ENCODE assay signal across 9 mouse cellular contexts in genomic region chr11:116523699-116524189, GRCm38 (mm10). TPM values are rescaled to one million over a fixed set of nuclear protein-coding genes. Genes with fewer than 3 reads are reported as not detected.
DNase-seq lines count a peak whose midpoint lies in the region; ATAC-seq and TF ChIP-seq lines count a peak whose summit lies in the region.
"Had no signal": no experiment of that assay in that cellular context is flagged by ENCODE, and none has a peak within 500 bp of the region (broad histone marks: within the 10 kb centered on the region; RNA-seq: fewer than 3 reads in every experiment).

No protein-coding gene starts in this region.

- H3K79me2 ChIP-seq in MEL (ENCODE audit: control insufficient read depth, insufficient read depth, low read length, poor library complexity), result no peaks in the 10 kb centered on the region

- no peaks in the 10 kb centered on the region for H3K27me3 ChIP-seq in MEL (ENCODE audit: control insufficient read depth in 1 of 2, insufficient read depth in 2 of 2, low read length in 2 of 2)
- no peaks in the 10 kb centered on the region for H3K27me3 ChIP-seq in heart, embryonic 12.5 days (replicated peaks)
- H3K27me3 ChIP-seq in limb, embryonic 15.5 days, result no peaks in the 10 kb centered on the region; the same call in 1 of the 2 replicates

- peak; percentile 87 for ATAC-seq in heart, embryonic 12.5 days (ENCODE audit: insufficient number of reproducible peaks, low FRiP score)
- ATAC-seq in limb, embryonic 15.5 days (ENCODE audit: insufficient number of reproducible peaks, low FRiP score, low TSS enrichment, low read depth), result peak; percentile 84
- ATAC-seq in activated CD4-positive, CD25-positive, alpha-beta regulatory T cell, adult 4 months, result no peak

- H3K36me3 ChIP-seq in MEL (ENCODE audit: control insufficient read depth in 1 of 2, insufficient read depth in 2 of 2, low read length in 2 of 2), result peaks cover 0 to 5% of the 10 kb centered on the region in 2 experiments; a peak in 2 of 4 replicates
- H3K36me3 ChIP-seq in heart, embryonic 12.5 days, result no peaks in the 10 kb centered on the region
- no peaks in the 10 kb centered on the region for H3K36me3 ChIP-seq in limb, embryonic 15.5 days

- DNase-seq in cerebellum, postnatal 25 days, result peak; percentile 42 to 45
- DNase-seq in cerebellum, postnatal 36 days, result no peak
- DNase-seq in MEL (ENCODE audit: low read depth, low spot score), result no peak
- DNase-seq in B cell, adult 2 months, result no peak
- no peak for DNase-seq in ovary, postnatal 14 days (ENCODE audit: low spot score)
- DNase-seq: layer of hippocampus, postnatal 36 days had no signal

- TF ChIP-seq RAD21 in MEL (IDR thresholded peaks at IDR 0.05; ENCODE audit: low read depth, low read length), result no peak

- no peaks in the 10 kb centered on the region for H3K9me3 ChIP-seq in MEL (replicated peaks; ENCODE audit: insufficient read depth, low read length)
- no peaks in the 10 kb centered on the region for H3K9me3 ChIP-seq in heart, embryonic 12.5 days (replicated peaks)
- H3K9me3 ChIP-seq in limb, embryonic 15.5 days, result no peaks in the 10 kb centered on the region

- TF ChIP-seq CTCF in MEL (IDR thresholded peaks at IDR 0.05 in 2 of 3, conservative IDR thresholded peaks at IDR 0.05 in 1 of 3; ENCODE audit: control insufficient read depth in 1 of 3, insufficient read depth in 1 of 3, low read depth in 2 of 3, low read length in 3 of 3, poor library complexity in 1 of 3, severe bottlenecking in 1 of 3), result no peak

- H3K4me3 ChIP-seq in MEL (ENCODE audit: control insufficient read depth in 1 of 2, insufficient read depth in 1 of 2, low read depth in 2 of 2, low read length in 2 of 2), result no peak overlapping the region
- no peak overlapping the region for H3K4me3 ChIP-seq in heart, embryonic 12.5 days
- no peak overlapping the region for H3K4me3 ChIP-seq in limb, embryonic 15.5 days

- 44% methylated on average over 5 of the region's 5 CpGs for WGBS in heart, embryonic 12.5 days
- WGBS in limb, embryonic 15.5 days, result 33% methylated on average over 5 of the region's 5 CpGs

- peaks cover 5 to 22% of the 10 kb centered on the region in 2 experiments for H3K4me1 ChIP-seq in MEL (ENCODE audit: control insufficient read depth in 1 of 2, insufficient read depth in 2 of 2, low read length in 2 of 2)
- H3K4me1 ChIP-seq in heart, embryonic 12.5 days (replicated peaks), result peaks cover 26% of the 10 kb centered on the region
- peaks cover 19% of the 10 kb centered on the region for H3K4me1 ChIP-seq in limb, embryonic 15.5 days

- H3K9ac ChIP-seq in MEL (ENCODE audit: control insufficient read depth, low read depth, low read length, poor library complexity, severe bottlenecking), result no peak overlapping the region
- H3K9ac ChIP-seq in heart, embryonic 12.5 days, result no peak overlapping the region
- no peak overlapping the region for H3K9ac ChIP-seq in limb, embryonic 15.5 days

- TF ChIP-seq POLR2A in MEL (IDR thresholded peaks at IDR 0.05; ENCODE audit: control insufficient read depth in 1 of 2, insufficient read depth in 1 of 2, low read depth in 1 of 2, low read length in 2 of 2, poor library complexity in 1 of 2), result no peak

- TF ChIP-seq EP300 in MEL (IDR thresholded peaks at IDR 0.05; ENCODE audit: low read depth in 1 of 2, low read length in 2 of 2), result no peak

- no peak overlapping the region for H3K27ac ChIP-seq in MEL (ENCODE audit: control insufficient read depth, low read depth, low read length)
- H3K27ac ChIP-seq in heart, embryonic 12.5 days (ENCODE audit: poor library complexity, severe bottlenecking), result peak overlapping the region; percentile 83
- H3K27ac ChIP-seq in limb, embryonic 15.5 days, result peak overlapping the region; percentile 92

- H3K4me2 ChIP-seq in heart, embryonic 12.5 days, result 0 out of 2 replicates have a peak overlapping the region, but pooled peaks have one; percentile 3
- 0 out of 2 replicates have a peak overlapping the region, but pooled peaks have one; percentile 8 for H3K4me2 ChIP-seq in limb, embryonic 15.5 days

TF ChIP-seq in MEL, 35 proteins besides CTCF, POLR2A, EP300 and RAD21:
- TF ChIP-seq USF2 (IDR thresholded peaks at IDR 0.05; ENCODE audit: borderline replicate concordance in 1 of 2, insufficient read depth in 1 of 2, low read depth in 1 of 2, low read length in 2 of 2), result no peak
- peak; percentile 57 for TF ChIP-seq USF1 (IDR thresholded peaks at IDR 0.05; ENCODE audit: low read depth, low read length)
TF ChIP-seq in MEL: peak in this region for 1.

RNA-seq across cellular contexts. Expression of gene Sphk1, which starts 7.0 kb away (rescaled TPM):
- 77.5 and 127 TPM in 2 replicates for total RNA-seq in MEL (2012; rRNA removed)
- 10 to 100 TPM in 1 of 2 experiments, not detected in 1; 53.5 TPM for polyA plus RNA-seq in MEL (2012; ENCODE audit: insufficient read depth in 1 of 2, insufficient read length in 2 of 2, low read depth in 1 of 2, low replicate concordance in 2 of 2, missing spikeins in 1 of 2)
- polyA plus RNA-seq in heart, embryonic 12.5 days (2016; fragmentation: Nextera tagmentation; extraction: Ambion mirVana), result 1.6 and 2.1 TPM in 2 replicates
- 7.7 and 11.2 TPM in 2 replicates for polyA plus RNA-seq in limb, embryonic 15.5 days (2015; fragmentation: Nextera tagmentation; extraction: Ambion mirVana)
- not detected for polyA plus RNA-seq in activated CD4-positive, CD25-positive, alpha-beta regulatory T cell, adult 4 months (2017; shearing (Covaris generic))

RNA-seq across cellular contexts. Expression of gene Prpsap1, which starts 29.7 kb away (rescaled TPM):
- 142 and 155 TPM in 2 replicates for total RNA-seq in MEL (2012; rRNA removed)
- polyA plus RNA-seq in MEL (2012; ENCODE audit: insufficient read depth in 1 of 2, insufficient read length in 2 of 2, low read depth in 1 of 2, low replicate concordance in 2 of 2, missing spikeins in 1 of 2), result 100 to 1,000 TPM in 1 of 2 experiments, not detected in 1; 112 TPM
- polyA plus RNA-seq in heart, embryonic 12.5 days (2016; fragmentation: Nextera tagmentation; extraction: Ambion mirVana), result 94.8 and 96.8 TPM in 2 replicates
- 134 and 138 TPM in 2 replicates for polyA plus RNA-seq in limb, embryonic 15.5 days (2015; fragmentation: Nextera tagmentation; extraction: Ambion mirVana)
- polyA plus RNA-seq in activated CD4-positive, CD25-positive, alpha-beta regulatory T cell, adult 4 months (2017; shearing (Covaris generic)), result 10 to 100 TPM; 47.3 to 60.5 TPM

RNA-seq across cellular contexts. Expression of gene Ube2o, which starts 57.5 kb away (rescaled TPM):
- total RNA-seq in MEL (2012; rRNA removed), result 22.9 and 31.1 TPM in 2 replicates
- polyA plus RNA-seq in MEL (2012; ENCODE audit: insufficient read depth in 1 of 2, insufficient read length in 2 of 2, low read depth in 1 of 2, low replicate concordance in 2 of 2, missing spikeins in 1 of 2), result 10 to 100 TPM in 1 of 2 experiments, not detected in 1; 42.8 TPM
- 18.1 and 19.9 TPM in 2 replicates for polyA plus RNA-seq in heart, embryonic 12.5 days (2016; fragmentation: Nextera tagmentation; extraction: Ambion mirVana)
- polyA plus RNA-seq in limb, embryonic 15.5 days (2015; fragmentation: Nextera tagmentation; extraction: Ambion mirVana), result 9.7 and 10.1 TPM in 2 replicates
- 1 to 10 TPM; 2.2 TPM for polyA plus RNA-seq in activated CD4-positive, CD25-positive, alpha-beta regulatory T cell, adult 4 months (2017; shearing (Covaris generic))

RNA-seq across cellular contexts. Expression of gene Qrich2, which starts 57.7 kb away (rescaled TPM):
- total RNA-seq in MEL (2012; rRNA removed), result not detected in 2 replicates
- under 1 TPM in 1 of 2 experiments, not detected in 1; 0.11 TPM for polyA plus RNA-seq in MEL (2012; ENCODE audit: insufficient read depth in 1 of 2, insufficient read length in 2 of 2, low read depth in 1 of 2, low replicate concordance in 2 of 2, missing spikeins in 1 of 2)
- polyA plus RNA-seq in heart, embryonic 12.5 days (2016; fragmentation: Nextera tagmentation; extraction: Ambion mirVana), result not detected in 2 replicates
- polyA plus RNA-seq in limb, embryonic 15.5 days (2015; fragmentation: Nextera tagmentation; extraction: Ambion mirVana), result 0.09 and 0.15 TPM in 2 replicates
- polyA plus RNA-seq in activated CD4-positive, CD25-positive, alpha-beta regulatory T cell, adult 4 months (2017; shearing (Covaris generic)), result not detected
- total RNA-seq: layer of hippocampus, postnatal 36 days had no signal

Comparison
In these comparisons a context has a peak if more than half of its experiments do, and no peak if none do; other contexts are left out.
1. DNase-seq: peak in cerebellum, postnatal 25 days (2 of 2); none in cerebellum, postnatal 36 days (0 of 2), MEL (single experiment), B cell, adult 2 months (0 of 2) and ovary, postnatal 14 days (single experiment).